Mouse (Mus musculus) forebrain, embryonic 15.5 days (tissue): ENCODE data around the gene Klf13. TPM values are rescaled to one million over a fixed set of nuclear protein-coding genes. Genes with fewer than 3 reads are reported as not detected.

Source experiments
- ATAC-seq: fragments of 200-750 bp; cut with Nextera tagmentation; replicated peaks from 2 replicates; pipeline ENCODE4 v1.8.0; 2017; ENCODE audit warnings: mild to moderate bottlenecking, moderate TSS enrichment, moderate library complexity
- H3K27ac ChIP-seq: fragments of 300-500 bp; sonication (generic); replicated peaks from 2 replicates; pipeline ENCODE4 v1.5.1; 2015; ENCODE audit warnings: mild to moderate bottlenecking, inconsistent platforms
- H3K27me3 ChIP-seq: fragments of 300-500 bp; sonication (generic); 2 replicates; pipeline ENCODE4 v1.6.1; 2015; ENCODE audit warnings: inconsistent platforms
- H3K36me3 ChIP-seq: fragments of 300-500 bp; sonication (generic); 2 replicates; pipeline ENCODE4 v1.6.1; 2015; ENCODE audit warnings: mild to moderate bottlenecking, inconsistent platforms
- H3K4me1 ChIP-seq: fragments of 300-500 bp; sonication (generic); 2 replicates; pipeline ENCODE4 v1.6.1; 2015; ENCODE audit warnings: inconsistent platforms
- H3K4me2 ChIP-seq: fragments of 300-500 bp; sonication (generic); replicated peaks from 2 replicates; pipeline ENCODE4 v1.6.1; 2015; ENCODE audit warnings: mild to moderate bottlenecking, inconsistent platforms
- H3K4me3 ChIP-seq: fragments of 300-500 bp; sonication (generic); 2 replicates; pipeline ENCODE4 v1.5.1; 2015; ENCODE audit warnings: mild to moderate bottlenecking, inconsistent platforms
- H3K9ac ChIP-seq: fragments of 300-500 bp; sonication (generic); replicated peaks from 2 replicates; pipeline ENCODE4 v1.6.1; 2015; ENCODE audit warnings: mild to moderate bottlenecking, inconsistent platforms
- H3K9me3 ChIP-seq: fragments of 300-500 bp; sonication (generic); 2 replicates; pipeline ENCODE4 v1.6.1; 2016; ENCODE audit warnings: inconsistent platforms
- WGBS: fragments of 180-500 bp; shearing (Covaris S2); methylation state at CpG from one replicate; pipeline ENCODE4 v1.1.7; 2015; ENCODE audit warnings: mixed read lengths; 5-methylcytosine and 5-hydroxymethylcytosine counted together
- polyA plus RNA-seq: library from polyadenylated mRNA; unstranded; fragments of >200 nt; fragmentation: Nextera tagmentation; extraction: Ambion mirVana; gene quantifications from 2 replicates; pipeline ENCODE4 v1.2.1, GENCODE M21; 2015

Klf13 gene
- polyA plus RNA-seq, 1 experiment from 2014 or later: 34.8 TPM

DNA sequence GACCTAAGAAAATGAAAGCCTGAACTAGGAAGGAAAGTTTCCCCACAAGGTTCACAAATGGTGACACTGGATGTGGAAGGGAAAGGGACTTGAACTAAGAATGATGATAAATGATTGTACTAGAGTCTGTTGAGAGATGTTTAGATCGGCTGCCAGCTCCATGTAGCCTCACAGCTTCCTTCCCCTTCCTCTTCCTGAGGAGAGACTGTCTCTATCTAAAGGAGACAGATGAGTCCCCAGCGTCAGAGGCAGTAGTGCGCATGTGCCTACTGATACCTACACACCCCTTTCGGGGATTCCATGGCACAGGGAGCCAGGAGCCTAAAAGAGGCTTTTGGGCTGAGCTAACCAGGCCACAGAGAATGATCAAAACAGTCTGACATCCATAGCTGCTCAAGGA is 2.8 kb upstream of the Klf13 start:
- WGBS: 85% methylated on average over 4 of the region's 4 CpGs
- H3K36me3 ChIP-seq: no peaks in the 10 kb centered on the region
- no peak for ATAC-seq
- no peak overlapping the region for H3K4me3 ChIP-seq
- no peak overlapping the region for H3K27ac ChIP-seq
- no peaks in the 10 kb centered on the region for H3K9me3 ChIP-seq
- H3K9ac ChIP-seq: no peak overlapping the region
- H3K4me1 ChIP-seq: peaks cover 6% of the 10 kb centered on the region
- no peaks in the 10 kb centered on the region for H3K27me3 ChIP-seq
- no peak overlapping the region for H3K4me2 ChIP-seq

DNA sequence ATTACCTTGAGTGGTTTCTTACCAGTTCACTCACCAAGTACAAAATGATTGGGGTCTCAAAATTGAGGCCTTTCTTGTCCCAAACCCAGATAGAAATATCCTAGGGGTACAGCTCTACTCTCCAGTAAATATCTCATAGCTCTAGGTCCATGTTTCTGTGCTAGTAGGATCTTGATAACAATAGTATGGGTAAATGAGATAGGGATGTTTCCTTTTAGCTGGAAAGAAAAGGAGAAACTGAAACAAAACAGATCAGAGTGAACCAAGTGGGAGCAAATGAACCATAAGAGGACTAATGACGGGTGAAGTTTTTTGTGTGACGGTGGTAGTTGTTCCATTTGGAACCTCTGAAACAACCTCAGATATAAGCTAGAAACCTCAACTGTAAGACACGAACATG is 2.3 kb upstream of the Klf13 start:
- H3K27me3 ChIP-seq: no peaks in the 10 kb centered on the region
- H3K36me3 ChIP-seq: no peaks in the 10 kb centered on the region
- 77% methylated on average over 3 of the region's 3 CpGs for WGBS
- no peak overlapping the region for H3K4me2 ChIP-seq
- H3K9ac ChIP-seq: no peak overlapping the region
- peaks cover 9% of the 10 kb centered on the region for H3K4me1 ChIP-seq
- no peaks in the 10 kb centered on the region for H3K9me3 ChIP-seq
- H3K27ac ChIP-seq: no peak overlapping the region
- H3K4me3 ChIP-seq: no peak overlapping the region
- no peak for ATAC-seq

DNA sequence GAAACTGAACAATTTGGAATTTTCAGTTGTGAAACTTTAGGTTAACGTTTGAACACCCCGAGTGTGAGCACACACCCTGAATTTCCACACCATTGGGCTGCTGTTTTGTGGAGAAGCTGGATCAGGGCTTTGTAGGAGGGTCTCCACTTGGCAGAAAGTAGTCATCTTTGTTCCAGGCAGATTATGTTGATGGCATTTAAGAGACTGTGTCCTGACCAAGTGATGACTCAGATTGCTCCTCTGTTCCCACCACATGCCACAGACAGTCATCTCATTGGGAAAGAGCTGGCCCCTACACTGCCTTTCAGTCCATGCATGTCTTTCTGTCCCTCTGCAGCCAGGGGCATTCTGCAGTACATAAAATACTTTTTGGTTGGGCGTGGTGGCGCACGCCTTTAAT is 1.6 kb upstream of the Klf13 start:
- peaks cover 17% of the 10 kb centered on the region for H3K4me1 ChIP-seq
- no peak overlapping the region for H3K4me3 ChIP-seq
- H3K36me3 ChIP-seq: no peaks in the 10 kb centered on the region
- ATAC-seq: no peak
- H3K9ac ChIP-seq: no peak overlapping the region
- peak overlapping the region; percentile 95; the same call in 1 of the 2 replicates for H3K27ac ChIP-seq
- no peaks in the 10 kb centered on the region for H3K9me3 ChIP-seq
- no peak overlapping the region for H3K4me2 ChIP-seq
- H3K27me3 ChIP-seq: no peaks in the 10 kb centered on the region
- 92% methylated on average over 5 of the region's 5 CpGs for WGBS

DNA sequence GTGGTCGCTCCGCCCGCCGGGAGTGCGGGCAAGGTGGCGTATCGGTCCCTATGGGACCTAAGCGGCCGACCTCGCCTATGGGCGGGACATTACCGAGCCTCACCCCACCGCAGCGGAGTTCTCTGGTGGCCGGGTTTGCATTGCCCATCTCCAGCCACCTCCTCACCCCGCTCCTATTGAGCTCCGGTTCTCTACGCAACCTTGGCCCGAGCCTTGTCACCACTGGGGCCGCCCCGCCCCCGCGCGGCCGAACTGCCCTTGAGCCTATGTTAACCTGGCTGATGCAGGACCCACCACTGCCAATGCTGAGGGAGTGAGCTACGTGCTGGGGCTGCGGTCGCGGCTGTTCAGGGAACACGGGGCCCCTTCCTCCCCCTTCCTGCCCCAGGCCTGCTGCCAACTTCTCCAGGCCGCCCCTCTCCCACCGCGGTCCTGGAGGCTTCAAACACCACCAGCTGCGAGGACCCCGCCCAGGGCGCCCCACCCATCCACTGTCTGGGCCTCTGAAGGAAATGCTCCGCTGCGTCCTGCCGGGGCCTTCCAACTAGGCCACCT is 759 bp upstream of the Klf13 start:
- Histone ChIP-seq H3K27ac (peak overlapping the region; percentile 95), H3K4me1 (peaks cover 25% of the 10 kb centered on the region), H3K36me3 (no peaks in the 10 kb centered on the region), H3K27me3 (no peaks in the 10 kb centered on the region), H3K4me2 (peak overlapping the region; percentile 97), H3K9me3 (no peaks in the 10 kb centered on the region), H3K4me3 (peak overlapping the region; percentile 77), H3K9ac (peak overlapping the region; percentile 87)
- no peak for ATAC-seq
- under 1% methylated on average over 37 of the region's 39 CpGs for WGBS

DNA sequence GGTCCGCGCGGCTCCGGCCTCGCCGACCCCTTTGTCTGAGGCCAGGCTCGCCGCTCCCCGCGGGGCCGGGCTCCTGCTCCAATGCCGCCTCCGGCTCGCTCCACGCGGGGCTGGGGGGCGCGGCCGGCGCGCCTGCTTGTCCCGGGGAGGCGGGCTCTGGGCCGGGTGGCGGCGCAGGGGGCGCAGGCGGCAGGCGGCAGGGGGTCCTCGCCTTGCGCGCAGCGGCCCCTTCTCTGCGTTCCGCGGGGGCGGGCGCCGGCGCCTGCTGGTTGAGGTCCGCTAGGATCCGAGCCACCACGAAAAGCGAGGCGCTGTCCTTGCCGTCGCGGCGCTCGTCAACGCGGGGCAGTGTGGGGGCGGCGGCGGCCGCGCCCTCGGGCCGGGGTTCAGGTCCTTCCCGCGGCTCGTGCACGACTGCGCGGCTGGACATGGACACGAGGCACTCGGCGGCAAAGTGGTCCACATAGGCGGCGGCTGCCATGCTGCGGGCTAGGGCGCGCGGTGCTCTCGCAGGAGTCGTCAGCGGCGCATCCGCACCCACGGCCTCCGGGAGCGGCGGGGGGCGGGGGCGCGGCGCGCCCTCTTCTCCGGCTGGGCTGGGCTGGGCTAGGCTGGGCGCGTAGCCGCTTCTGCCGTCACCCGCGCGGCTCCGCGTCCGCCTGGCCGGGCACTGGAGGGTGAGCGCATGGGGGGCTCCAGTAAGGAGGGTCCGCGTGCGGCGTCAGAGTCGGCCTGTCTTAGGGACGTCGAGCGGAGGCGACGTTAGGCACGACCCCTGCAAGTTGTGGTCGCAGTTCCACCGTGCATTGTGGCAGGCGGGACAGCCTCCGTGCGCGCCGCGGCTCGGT is 425 bp downstream of the Klf13 start:
- H3K9me3 ChIP-seq: no peaks in the 10 kb centered on the region
- peak overlapping the region; percentile 95 for H3K27ac ChIP-seq
- H3K4me3 ChIP-seq: peak overlapping the region; percentile 77
- peak; percentile 77 for ATAC-seq
- peak overlapping the region; percentile 97 for H3K4me2 ChIP-seq
- under 1% methylated on average over 119 of the region's 121 CpGs for WGBS
- peak overlapping the region; percentile 81 for H3K9ac ChIP-seq
- peaks cover 33% of the 10 kb centered on the region for H3K4me1 ChIP-seq
- no peaks in the 10 kb centered on the region for H3K27me3 ChIP-seq
- H3K36me3 ChIP-seq: no peaks in the 10 kb centered on the region

DNA sequence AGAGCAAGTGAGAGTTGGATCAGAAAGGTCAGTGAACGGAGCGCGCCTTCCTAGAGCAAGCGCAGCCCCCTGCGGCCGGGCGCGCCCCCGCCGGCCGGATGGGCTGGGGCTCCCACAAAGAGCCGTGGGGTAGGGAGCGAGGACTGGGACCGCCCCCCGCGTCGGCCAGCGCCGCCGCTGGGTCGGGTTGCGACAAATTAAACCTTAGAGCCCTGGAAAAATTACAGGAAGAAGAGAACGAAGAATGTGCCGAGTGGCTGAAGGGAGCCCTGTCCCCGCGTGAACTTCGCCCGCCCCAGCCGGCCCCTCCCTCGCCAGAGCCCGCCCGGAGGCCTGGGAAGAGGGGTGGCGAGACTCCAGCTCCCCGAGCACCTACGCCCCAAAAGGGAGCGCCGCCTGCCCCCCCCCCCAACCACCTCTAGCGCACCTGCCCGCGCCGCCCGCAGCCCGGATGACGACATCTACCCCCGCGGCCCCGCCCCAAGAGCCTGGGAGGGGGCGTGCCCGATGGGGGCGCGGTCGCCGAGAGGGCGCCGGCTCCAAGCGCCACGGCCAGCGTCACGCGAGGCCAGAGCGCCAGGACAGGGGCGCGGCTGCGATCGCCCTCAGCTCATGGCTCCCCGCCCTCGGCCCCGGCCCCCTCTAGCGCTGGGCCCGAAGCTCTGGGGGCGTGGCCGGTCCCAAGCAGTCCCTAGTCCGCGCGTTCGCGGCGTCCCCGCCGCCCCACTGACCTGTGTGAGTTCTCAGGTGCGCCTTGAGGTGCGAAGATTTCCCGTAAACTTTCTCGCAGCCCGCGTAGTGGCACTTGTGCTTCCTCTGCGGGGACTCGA is 1.3 kb downstream of the Klf13 start:
- Histone ChIP-seq H3K9ac (peak overlapping the region; percentile 81), H3K36me3 (no peaks in the 10 kb centered on the region), H3K27me3 (no peaks in the 10 kb centered on the region), H3K4me1 (peaks cover 33% of the 10 kb centered on the region), H3K4me3 (peak overlapping the region; percentile 77), H3K4me2 (peak overlapping the region; percentile 97), H3K9me3 (no peaks in the 10 kb centered on the region), H3K27ac (peak overlapping the region; percentile 95)
- WGBS: under 1% methylated on average over 81 of the region's 88 CpGs
- ATAC-seq: peak; percentile 0; the same call in 1 of the 2 replicates

DNA sequence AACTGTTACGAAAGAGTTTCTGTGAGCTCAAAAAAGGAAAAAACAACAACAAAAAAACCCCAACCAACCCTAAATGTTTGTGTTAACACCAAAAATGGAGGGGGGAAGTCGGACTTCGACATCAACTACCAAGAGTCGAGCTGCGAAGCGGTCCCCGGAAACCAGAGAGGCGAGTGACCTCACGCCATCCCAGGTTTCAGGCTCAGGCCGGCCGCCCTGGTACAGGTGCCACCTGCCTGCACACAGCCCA is 1.8 kb downstream of the Klf13 start:
- H3K4me3 ChIP-seq: peak overlapping the region; percentile 77
- no peaks in the 10 kb centered on the region for H3K27me3 ChIP-seq
- WGBS: 0% methylated on average over 11 of the region's 11 CpGs
- peaks cover 33% of the 10 kb centered on the region for H3K4me1 ChIP-seq
- no peaks in the 10 kb centered on the region for H3K36me3 ChIP-seq
- H3K4me2 ChIP-seq: peak overlapping the region; percentile 97
- peak overlapping the region; percentile 81 for H3K9ac ChIP-seq
- ATAC-seq: no peak
- peak overlapping the region; percentile 95 for H3K27ac ChIP-seq
- no peaks in the 10 kb centered on the region for H3K9me3 ChIP-seq

DNA sequence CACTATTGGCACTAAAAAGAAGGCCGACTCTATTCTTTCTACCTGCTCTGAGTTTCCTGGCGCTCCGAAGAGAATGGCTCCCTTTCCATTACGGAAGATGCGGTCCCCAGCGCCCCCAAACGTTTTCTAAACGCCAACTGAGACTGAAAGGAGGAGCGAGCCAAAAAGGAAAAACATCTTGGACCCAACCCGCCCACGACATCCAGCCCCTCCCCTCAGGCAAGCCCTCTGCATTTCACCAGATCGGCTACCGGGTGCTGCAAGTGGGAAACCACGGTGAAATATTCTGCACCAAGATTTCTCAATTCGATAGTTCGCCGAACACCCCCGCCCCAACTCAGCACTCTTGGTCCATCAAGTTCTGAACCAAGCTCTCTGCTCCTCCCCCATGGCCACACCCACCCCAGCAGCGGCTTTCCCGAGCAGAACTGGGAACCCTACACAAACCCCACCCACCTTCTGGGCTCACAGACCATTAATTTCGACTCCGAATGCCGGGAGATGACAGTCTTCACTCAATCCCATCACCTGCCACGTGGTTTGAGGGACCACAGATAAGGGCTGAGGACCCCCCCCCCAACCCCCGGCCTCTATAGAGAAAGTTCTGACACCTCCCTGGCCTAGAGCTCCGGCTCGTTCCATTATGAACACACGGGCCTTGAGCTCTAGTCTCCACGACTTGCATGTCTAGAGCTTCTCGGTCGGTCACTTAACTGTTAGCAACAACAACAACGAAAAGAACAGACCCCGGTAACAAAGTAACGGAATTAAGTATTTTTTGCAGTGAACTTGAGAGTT is 2.3 kb downstream of the Klf13 start:
- H3K9me3 ChIP-seq: no peaks in the 10 kb centered on the region
- no peak for ATAC-seq
- H3K36me3 ChIP-seq: no peaks in the 10 kb centered on the region
- no peaks in the 10 kb centered on the region for H3K27me3 ChIP-seq
- peak overlapping the region; percentile 77 for H3K4me3 ChIP-seq
- H3K27ac ChIP-seq: peak overlapping the region; percentile 95
- H3K4me1 ChIP-seq: peaks cover 33% of the 10 kb centered on the region
- peak overlapping the region; percentile 97 for H3K4me2 ChIP-seq
- peak overlapping the region; percentile 81 for H3K9ac ChIP-seq
- under 1% methylated on average over 34 of the region's 34 CpGs for WGBS

DNA sequence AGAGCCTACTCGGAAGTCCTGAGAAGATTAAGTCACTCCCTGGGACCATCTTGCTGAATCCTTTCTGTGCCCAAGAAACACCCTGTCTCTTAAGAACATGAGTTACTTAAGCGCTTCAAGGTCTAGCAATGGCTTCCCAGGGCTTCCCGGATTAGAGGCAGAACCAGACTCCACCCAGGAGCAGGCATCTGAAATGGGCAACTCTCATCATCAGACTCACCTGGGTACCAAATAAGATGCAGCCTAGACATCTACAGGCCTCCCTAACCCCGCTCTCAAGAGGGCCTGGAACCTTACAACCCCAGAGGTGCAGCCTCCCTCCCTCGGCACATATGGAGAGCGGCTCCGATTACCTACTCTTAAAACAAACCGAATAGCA is 2.9 kb downstream of the Klf13 start:
- WGBS: 14% methylated on average over 8 of the region's 8 CpGs
- Histone ChIP-seq H3K4me1 (peaks cover 33% of the 10 kb centered on the region), H3K36me3 (no peaks in the 10 kb centered on the region), H3K9ac (peak overlapping the region; percentile 81), H3K9me3 (no peaks in the 10 kb centered on the region), H3K4me2 (peak overlapping the region; percentile 97), H3K4me3 (peak overlapping the region; percentile 77), H3K27ac (peak overlapping the region; percentile 95), H3K27me3 (no peaks in the 10 kb centered on the region)
- no peak for ATAC-seq

DNA sequence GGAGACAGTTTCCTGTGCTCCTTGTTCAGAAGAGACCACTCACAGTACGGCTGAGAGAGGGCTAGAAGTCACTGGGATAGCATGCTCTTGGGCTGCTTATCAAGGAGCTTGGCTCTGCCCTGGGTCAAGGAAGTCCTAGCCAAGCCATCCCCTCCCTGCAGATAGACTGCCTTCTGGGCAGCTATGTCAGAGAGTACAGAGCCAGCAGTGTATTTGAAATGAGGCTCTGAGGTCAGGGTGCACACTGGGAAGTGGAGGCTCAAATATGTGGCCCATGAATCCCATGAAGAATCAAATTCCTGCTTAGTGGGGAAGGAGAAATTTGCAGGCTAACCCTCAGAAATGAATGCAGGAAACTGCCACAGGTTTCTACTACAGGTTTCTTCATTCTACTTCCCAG is 4.2 kb downstream of the Klf13 start:
- no peak overlapping the region for H3K9ac ChIP-seq
- H3K4me3 ChIP-seq: peak overlapping the region; percentile 77
- no peaks in the 10 kb centered on the region for H3K9me3 ChIP-seq
- no peak for ATAC-seq
- no peaks in the 10 kb centered on the region for H3K36me3 ChIP-seq
- H3K27ac ChIP-seq: no peak overlapping the region
- peaks cover 28% of the 10 kb centered on the region for H3K4me1 ChIP-seq
- H3K4me2 ChIP-seq: peak overlapping the region; percentile 97
- H3K27me3 ChIP-seq: no peaks in the 10 kb centered on the region
- WGBS: 81% methylated on average over 1 of the region's 1 CpGs

DNA sequence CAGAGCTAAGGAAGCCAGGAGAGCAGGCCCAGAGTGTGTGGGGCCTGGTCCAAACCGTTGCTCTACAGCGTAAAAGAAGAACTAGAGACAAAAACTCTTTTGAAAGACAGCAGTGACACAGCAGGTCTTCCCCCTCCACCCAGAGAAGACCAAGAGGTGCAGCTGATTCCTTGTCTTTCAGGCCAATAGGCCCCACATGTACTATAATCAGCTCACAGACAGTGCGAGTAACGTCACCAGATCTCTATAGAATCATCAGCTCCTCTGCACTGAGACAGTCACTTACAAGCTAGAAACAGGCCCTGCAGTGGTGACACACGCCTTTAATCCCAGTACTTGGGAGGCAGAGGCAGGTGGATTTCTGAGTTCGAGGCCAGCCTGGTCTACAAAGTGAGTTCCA is 4.8 kb downstream of the Klf13 start:
- no peak overlapping the region for H3K27ac ChIP-seq
- H3K9ac ChIP-seq: no peak overlapping the region
- 80% methylated on average over 6 of the region's 6 CpGs for WGBS
- ATAC-seq: no peak
- H3K4me2 ChIP-seq: no peak overlapping the region
- no peaks in the 10 kb centered on the region for H3K36me3 ChIP-seq
- H3K27me3 ChIP-seq: no peaks in the 10 kb centered on the region
- no peak overlapping the region for H3K4me3 ChIP-seq
- H3K9me3 ChIP-seq: no peaks in the 10 kb centered on the region
- peaks cover 26% of the 10 kb centered on the region for H3K4me1 ChIP-seq

DNA sequence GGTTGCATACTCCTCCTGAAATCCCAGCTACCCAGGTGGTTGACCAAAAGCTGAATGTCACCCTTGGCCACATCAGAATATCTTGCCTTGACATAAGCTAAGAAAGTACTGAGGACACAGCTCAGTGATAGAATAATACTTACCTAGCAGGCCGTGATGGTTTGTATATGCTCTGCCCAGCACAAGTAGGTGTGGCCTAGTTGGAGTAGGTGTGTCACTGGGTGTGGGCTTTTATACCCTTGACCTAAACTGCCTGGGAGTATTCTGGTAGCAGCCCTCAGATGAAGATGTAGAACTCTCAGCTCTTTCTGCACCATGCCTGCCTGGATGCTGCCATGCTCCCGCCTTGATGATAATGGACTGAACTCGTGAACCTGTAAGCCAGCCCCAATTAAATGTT is 6.3 kb downstream of the Klf13 start:
- H3K4me2 ChIP-seq: no peak overlapping the region
- peaks cover 26% of the 10 kb centered on the region for H3K4me1 ChIP-seq
- H3K4me3 ChIP-seq: no peak overlapping the region
- H3K36me3 ChIP-seq: no peaks in the 10 kb centered on the region
- no peak overlapping the region for H3K27ac ChIP-seq
- ATAC-seq: no peak
- H3K9me3 ChIP-seq: no peaks in the 10 kb centered on the region
- no peak overlapping the region for H3K9ac ChIP-seq
- H3K27me3 ChIP-seq: no peaks in the 10 kb centered on the region
- WGBS: 89% methylated on average over 3 of the region's 3 CpGs
